Mouse (Mus musculus): ENCODE measurements around the gene Gtpbp3. TPM values are rescaled to one million over a fixed set of nuclear protein-coding genes. Genes with fewer than 3 reads are reported as not detected.

The Gtpbp3 gene
- total and polyA plus RNA-seq, 2 experiments from 2014 or later, result 9.4 to 23.6 TPM

GRCm38 (mm10) chr8:71468916-71469315 lies 19.0 kb upstream of the Gtpbp3 start, which contains the start of gene Dda1:
Gene Dda1, plus strand, starts transcription at chr8:71469199.
- DNase-seq, result peak; percentile 99
- peak; percentile 92 for ATAC-seq

GRCm38 (mm10) chr8:71469411-71469810 lies 18.5 kb upstream of the Gtpbp3 start:
- under 1% methylated on average over 24 of the region's 24 CpGs for WGBS
- no peak for TF ChIP-seq CTCF (IDR thresholded peaks at IDR 0.05; ENCODE audit: low read depth)
- DNase-seq, result peak; percentile 85

More at GRCm38 (mm10) chr8:71468916-71469315, 19.0 kb upstream of the Gtpbp3 start, which contains the start of gene Dda1:
- H3K9ac ChIP-seq, result peak within 1 kb of the TSS; percentile 77
- no peaks in the 10 kb centered on the region for H3K9me3 ChIP-seq (ENCODE audit: low read length)
- peak within 1 kb of the TSS; percentile 86 for H3K4me2 ChIP-seq (ENCODE audit: low read depth)
- whole genome bisulfite sequencing, result 0% methylated on average over 42 of the region's 52 CpGs
- H3K36me3 ChIP-seq (ENCODE audit: insufficient read depth), result peaks cover 26% of the 10 kb centered on the region
- H3K4me3 ChIP-seq (ENCODE audit: low read depth, low read length), result peak within 1 kb of the TSS; percentile 75
- no peak for TF ChIP-seq CTCF (IDR thresholded peaks at IDR 0.05; ENCODE audit: low read depth)
- peak within 1 kb of the TSS; percentile 90 for H3K27ac ChIP-seq (ENCODE audit: low read depth, low read length)
- H3K27me3 ChIP-seq (ENCODE audit: insufficient read depth, low read length), result no peaks in the 10 kb centered on the region
- H3K4me1 ChIP-seq (ENCODE audit: insufficient read depth), result peaks cover 18% of the 10 kb centered on the region

GRCm38 (mm10) chr8:71470146-71470912 lies 17.6 kb upstream of the Gtpbp3 start:
- DNase-seq, result no peak
- H3K9me3 ChIP-seq (ENCODE audit: low read length), result no peaks in the 10 kb centered on the region
- H3K36me3 ChIP-seq (ENCODE audit: insufficient read depth), result peaks cover 39% of the 10 kb centered on the region
- peak overlapping the region; percentile 90 for H3K27ac ChIP-seq (ENCODE audit: low read depth, low read length)
- no peak for ATAC-seq
- H3K27me3 ChIP-seq (ENCODE audit: insufficient read depth, low read length), result no peaks in the 10 kb centered on the region
- 78% methylated on average over 3 of the region's 3 CpGs for WGBS
- peak overlapping the region; percentile 86 for H3K4me2 ChIP-seq (ENCODE audit: low read depth)
- H3K4me1 ChIP-seq (ENCODE audit: insufficient read depth), result peaks cover 15% of the 10 kb centered on the region
- H3K9ac ChIP-seq, result peak overlapping the region; percentile 77
- no peak for TF ChIP-seq CTCF (IDR thresholded peaks at IDR 0.05; ENCODE audit: low read depth)
- H3K4me3 ChIP-seq (ENCODE audit: low read depth, low read length), result peak overlapping the region; percentile 75

More at GRCm38 (mm10) chr8:71469411-71469810, 18.5 kb upstream of the Gtpbp3 start:
- H3K9ac ChIP-seq, result peak overlapping the region; percentile 77
- H3K27me3 ChIP-seq (ENCODE audit: insufficient read depth, low read length), result no peaks in the 10 kb centered on the region
- ATAC-seq, result peak; percentile 75
- peak overlapping the region; percentile 86 for H3K4me2 ChIP-seq (ENCODE audit: low read depth)
- H3K36me3 ChIP-seq (ENCODE audit: insufficient read depth), result peaks cover 31% of the 10 kb centered on the region
- H3K9me3 ChIP-seq (ENCODE audit: low read length), result no peaks in the 10 kb centered on the region
- H3K4me1 ChIP-seq (ENCODE audit: insufficient read depth), result peaks cover 15% of the 10 kb centered on the region
- H3K27ac ChIP-seq (ENCODE audit: low read depth, low read length), result peak overlapping the region; percentile 90
- peak overlapping the region; percentile 75 for H3K4me3 ChIP-seq (ENCODE audit: low read depth, low read length)

GRCm38 (mm10) chr8:71470913-71471255 lies 17.0 kb upstream of the Gtpbp3 start:
- Histone ChIP-seq H3K36me3 (ENCODE audit: insufficient read depth) (peaks cover 39% of the 10 kb centered on the region), H3K27me3 (ENCODE audit: insufficient read depth, low read length) (no peaks in the 10 kb centered on the region), H3K4me3 (ENCODE audit: low read depth, low read length) (no peak overlapping the region), H3K9ac (no peak overlapping the region), H3K4me2 (ENCODE audit: low read depth) (no peak overlapping the region), H3K27ac (ENCODE audit: low read depth, low read length) (no peak overlapping the region), H3K4me1 (ENCODE audit: insufficient read depth) (peaks cover 10% of the 10 kb centered on the region), H3K9me3 (ENCODE audit: low read length) (no peaks in the 10 kb centered on the region)
- TF ChIP-seq CTCF (IDR thresholded peaks at IDR 0.05; ENCODE audit: low read depth), result no peak
- ATAC-seq, result no peak
- DNase-seq, result no peak
- 73% methylated on average over 5 of the region's 5 CpGs for WGBS

GRCm38 (mm10) chr8:71471861-71472260 lies 16.0 kb upstream of the Gtpbp3 start:
- H3K9ac ChIP-seq, result no peak overlapping the region
- no peak for TF ChIP-seq CTCF (IDR thresholded peaks at IDR 0.05; ENCODE audit: low read depth)
- H3K9me3 ChIP-seq (ENCODE audit: low read length), result no peaks in the 10 kb centered on the region
- H3K4me1 ChIP-seq (ENCODE audit: insufficient read depth), result peaks cover 9% of the 10 kb centered on the region
- H3K27ac ChIP-seq (ENCODE audit: low read depth, low read length), result no peak overlapping the region
- ATAC-seq (no peak), DNase-seq (no peak)
- no peaks in the 10 kb centered on the region for H3K27me3 ChIP-seq (ENCODE audit: insufficient read depth, low read length)
- H3K36me3 ChIP-seq (ENCODE audit: insufficient read depth), result peaks cover 39% of the 10 kb centered on the region
- H3K4me2 ChIP-seq (ENCODE audit: low read depth), result no peak overlapping the region
- no peak overlapping the region for H3K4me3 ChIP-seq (ENCODE audit: low read depth, low read length)
- WGBS, result 95% methylated on average over 17 of the region's 17 CpGs

GRCm38 (mm10) chr8:71472601-71473386 lies 15.1 kb upstream of the Gtpbp3 start:
- no peak overlapping the region for H3K4me2 ChIP-seq (ENCODE audit: low read depth)
- no peak overlapping the region for H3K4me3 ChIP-seq (ENCODE audit: low read depth, low read length)
- peaks cover 39% of the 10 kb centered on the region for H3K36me3 ChIP-seq (ENCODE audit: insufficient read depth)
- H3K27me3 ChIP-seq (ENCODE audit: insufficient read depth, low read length), result no peaks in the 10 kb centered on the region
- no peaks in the 10 kb centered on the region for H3K9me3 ChIP-seq (ENCODE audit: low read length)
- ATAC-seq, result no peak
- peaks cover 14% of the 10 kb centered on the region for H3K4me1 ChIP-seq (ENCODE audit: insufficient read depth)
- no peak overlapping the region for H3K27ac ChIP-seq (ENCODE audit: low read depth, low read length)
- H3K9ac ChIP-seq, result no peak overlapping the region
- DNase-seq, result no peak
- 92% methylated on average over 8 of the region's 8 CpGs for WGBS
- peak; percentile 56 for TF ChIP-seq CTCF (IDR thresholded peaks at IDR 0.05; ENCODE audit: low read depth)

GRCm38 (mm10) chr8:71474344-71474743 lies 13.6 kb upstream of the Gtpbp3 start:
- H3K4me1 ChIP-seq (ENCODE audit: insufficient read depth), result peaks cover 14% of the 10 kb centered on the region
- no peak overlapping the region for H3K4me2 ChIP-seq (ENCODE audit: low read depth)
- DNase-seq, result no peak
- H3K4me3 ChIP-seq (ENCODE audit: low read depth, low read length), result no peak overlapping the region
- peaks cover 50% of the 10 kb centered on the region for H3K36me3 ChIP-seq (ENCODE audit: insufficient read depth)
- no peak overlapping the region for H3K27ac ChIP-seq (ENCODE audit: low read depth, low read length)
- no peaks in the 10 kb centered on the region for H3K27me3 ChIP-seq (ENCODE audit: insufficient read depth, low read length)
- no peaks in the 10 kb centered on the region for H3K9me3 ChIP-seq (ENCODE audit: low read length)
- TF ChIP-seq CTCF (IDR thresholded peaks at IDR 0.05; ENCODE audit: low read depth), result no peak
- 94% methylated on average over 18 of the region's 18 CpGs for WGBS
- ATAC-seq, result no peak
- no peak overlapping the region for H3K9ac ChIP-seq
